Mouse (Mus musculus): ENCODE measurements around the gene Ccdc93.

The Ccdc93 gene

DNA sequence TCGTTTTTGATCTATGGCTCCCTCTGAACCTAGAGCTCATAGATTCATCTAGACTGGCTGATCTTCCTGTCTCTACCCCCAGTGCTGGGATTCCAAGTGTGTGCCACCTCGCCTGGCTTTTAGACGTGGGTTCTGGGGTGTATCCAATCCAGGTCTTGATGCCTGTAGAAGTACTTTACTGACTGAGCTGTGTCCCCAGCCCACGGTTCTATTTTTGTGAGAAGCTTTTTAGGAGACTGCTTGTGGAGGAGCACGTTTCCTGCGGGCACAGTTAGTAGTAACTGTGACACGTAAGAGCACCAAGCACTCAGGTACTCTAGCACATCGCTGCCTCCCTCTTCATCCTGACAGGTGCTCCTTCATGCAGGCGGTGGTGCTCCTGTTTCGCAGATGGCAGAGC lies 16.4 kb downstream of the Ccdc93 start:
- DNase-seq (ENCODE audit: low spot score in 2 of 2) = peak in 1 of 2 experiments; percentile 44

DNA sequence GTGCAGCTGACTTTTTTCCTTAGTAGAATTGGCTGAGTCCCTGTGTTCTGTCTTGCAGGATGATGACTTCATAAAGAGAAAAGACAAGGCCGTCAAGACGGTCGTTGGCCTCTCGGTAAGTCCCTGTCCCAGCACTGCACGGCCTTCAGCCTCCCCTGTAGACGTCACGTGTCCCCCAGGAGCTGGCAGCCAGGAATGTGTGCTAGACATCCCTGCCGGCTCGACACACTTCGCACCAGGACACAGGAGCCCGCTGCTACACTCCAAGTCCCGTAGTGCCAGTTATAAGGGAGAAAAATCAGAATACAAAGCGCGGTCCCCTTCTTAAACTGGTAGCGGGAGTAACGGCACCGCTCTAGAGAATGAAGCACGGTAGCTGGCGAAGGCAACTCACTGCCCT lies 17.3 kb downstream of the Ccdc93 start:
- no peak for DNase-seq (ENCODE audit: low spot score in 2 of 2)

DNA sequence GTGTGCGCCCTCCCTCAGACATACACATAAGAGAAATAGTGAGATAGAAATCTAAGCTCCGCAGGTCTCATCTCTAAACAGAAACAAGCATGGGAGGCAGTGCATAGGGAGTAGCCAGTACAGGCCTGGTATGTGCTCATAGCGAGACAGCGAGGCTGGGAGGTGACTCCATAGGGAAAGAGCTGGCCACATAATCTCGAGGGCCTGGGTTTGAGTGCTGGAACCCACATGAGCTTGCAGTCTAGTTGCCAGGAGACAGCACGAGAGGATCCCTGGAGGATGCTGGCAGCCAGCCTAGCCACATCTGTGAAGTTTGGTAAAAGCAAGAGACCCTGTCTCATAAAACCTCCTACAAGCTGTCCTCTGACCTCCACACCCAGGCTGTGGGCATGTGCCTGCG lies 20.2 kb downstream of the Ccdc93 start:
- DNase-seq (ENCODE audit: low spot score in 2 of 2) = no peak

DNA sequence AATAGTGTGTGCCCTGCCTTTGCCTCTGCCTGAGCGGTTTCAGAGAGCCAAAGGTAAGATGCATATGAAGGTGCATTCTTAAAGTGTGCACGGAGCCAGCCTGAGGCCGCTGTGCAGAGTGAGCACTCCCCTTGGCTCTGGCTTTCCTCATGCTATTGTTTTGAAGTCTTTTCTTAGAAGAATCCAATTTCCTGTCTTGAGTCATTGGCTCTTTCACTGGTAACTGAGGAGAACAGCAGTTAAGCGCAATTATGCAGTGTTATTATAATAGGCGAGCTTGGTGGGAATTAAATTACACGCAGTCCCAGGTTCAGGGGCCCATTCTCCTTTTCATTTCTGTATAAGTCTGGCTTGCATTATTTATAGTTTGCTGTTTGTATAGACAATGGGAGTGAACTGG lies 21.6 kb downstream of the Ccdc93 start:
- no peak for DNase-seq (ENCODE audit: low spot score in 2 of 2)

DNA sequence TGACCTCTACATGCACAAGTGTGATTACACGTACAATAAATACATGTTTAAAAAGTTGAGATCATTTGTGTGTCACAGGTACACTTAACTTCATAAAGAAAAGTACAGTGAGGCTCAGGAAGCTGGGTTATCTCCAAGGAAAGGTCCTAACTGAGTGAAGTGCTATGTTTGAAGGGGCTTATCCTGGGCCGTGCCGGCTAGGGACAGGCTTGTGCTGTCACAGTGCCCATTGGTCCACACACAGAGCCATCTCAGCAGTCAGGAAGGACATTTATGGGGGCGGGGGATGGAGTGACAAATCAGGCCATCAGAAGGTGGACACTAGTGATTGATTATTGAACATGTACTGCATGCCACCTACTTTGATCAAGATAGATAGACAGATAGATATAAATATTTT lies 22.2 kb downstream of the Ccdc93 start:
- no peak for DNase-seq (ENCODE audit: low spot score in 2 of 2)

DNA sequence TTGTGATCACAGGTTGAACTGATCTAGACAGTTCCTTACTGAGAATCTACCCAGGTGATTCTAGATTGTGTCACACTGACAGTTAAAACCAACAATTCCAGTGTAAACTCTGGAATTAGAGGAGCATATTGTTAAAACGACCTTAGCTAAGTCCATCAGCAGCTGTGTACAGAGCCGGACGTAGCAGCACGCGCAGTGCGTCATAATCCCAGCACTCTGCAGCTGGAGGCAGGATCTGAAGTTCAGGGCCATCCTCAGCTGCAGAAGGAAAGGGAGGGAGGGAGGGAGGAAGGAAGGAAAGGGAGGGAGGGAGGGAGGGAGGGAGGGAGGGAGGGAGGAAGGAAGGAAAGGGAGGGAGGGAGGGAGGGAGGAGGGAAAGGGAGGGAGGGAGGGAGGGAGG lies 24.1 kb downstream of the Ccdc93 start:
- DNase-seq (ENCODE audit: low spot score in 2 of 2) = no peak

DNA sequence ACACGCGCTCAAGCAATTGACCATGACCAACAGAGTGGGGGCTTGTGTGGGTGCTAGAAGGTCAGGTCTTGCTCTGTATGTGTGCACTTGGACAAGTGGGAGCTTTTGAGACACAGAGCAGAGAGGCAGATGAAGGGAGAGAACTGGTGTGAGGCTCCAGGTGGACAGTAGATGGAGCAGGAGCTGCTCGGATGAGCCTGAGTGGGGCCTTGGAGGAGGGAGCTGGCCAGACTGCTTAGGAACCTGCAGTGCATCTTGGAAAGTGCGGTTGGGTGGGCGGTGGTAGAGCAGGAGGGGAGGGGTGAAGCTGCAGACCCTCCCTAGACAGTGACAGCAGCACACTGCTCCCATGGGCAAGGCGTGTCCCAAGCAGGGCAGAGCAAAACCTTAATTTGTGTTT lies 29.2 kb downstream of the Ccdc93 start:
- no peak for DNase-seq (ENCODE audit: low spot score in 2 of 2)

DNA sequence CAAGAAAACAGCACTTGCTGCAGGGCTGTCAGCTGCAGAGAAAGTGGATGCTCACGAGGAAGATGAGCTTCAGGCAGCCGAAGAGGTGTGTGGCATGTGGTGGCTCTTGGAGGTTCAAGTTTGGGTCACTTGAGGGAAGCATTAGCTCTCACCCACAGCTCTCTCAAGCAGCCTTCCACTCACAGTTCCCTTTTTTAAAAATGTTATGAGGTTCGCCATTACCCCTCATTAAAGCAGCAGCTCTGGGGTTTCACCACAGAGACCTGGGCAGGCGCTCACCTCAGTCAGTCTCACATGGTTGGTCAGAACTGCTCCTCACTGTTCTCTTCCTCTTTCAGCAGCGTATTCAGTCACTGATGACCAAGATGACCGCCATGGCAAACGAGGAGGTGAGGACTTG lies 31.0 kb downstream of the Ccdc93 start:
- DNase-seq (ENCODE audit: low spot score in 2 of 2) = no peak

DNA sequence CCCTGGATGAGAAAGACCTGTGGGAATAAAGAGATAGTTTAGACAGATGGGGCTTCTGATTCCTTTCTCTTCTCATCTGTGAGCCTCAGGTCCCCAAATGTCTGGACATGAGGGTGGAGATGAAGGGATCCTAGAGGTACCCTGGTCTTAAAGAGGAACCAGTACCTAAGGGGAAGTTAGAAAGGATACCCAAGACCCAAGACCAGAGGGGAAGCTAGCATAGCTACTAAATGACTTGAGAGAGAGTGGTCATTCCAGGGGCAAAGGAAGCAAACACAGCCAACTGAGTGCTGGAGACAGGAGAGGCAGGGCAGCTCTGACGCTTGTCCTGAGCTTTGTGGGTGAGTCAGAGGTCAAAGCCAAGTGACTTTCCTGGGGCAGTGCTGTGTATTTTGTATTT lies 31.8 kb downstream of the Ccdc93 start:
- no peak for DNase-seq (ENCODE audit: low spot score in 2 of 2)

DNA sequence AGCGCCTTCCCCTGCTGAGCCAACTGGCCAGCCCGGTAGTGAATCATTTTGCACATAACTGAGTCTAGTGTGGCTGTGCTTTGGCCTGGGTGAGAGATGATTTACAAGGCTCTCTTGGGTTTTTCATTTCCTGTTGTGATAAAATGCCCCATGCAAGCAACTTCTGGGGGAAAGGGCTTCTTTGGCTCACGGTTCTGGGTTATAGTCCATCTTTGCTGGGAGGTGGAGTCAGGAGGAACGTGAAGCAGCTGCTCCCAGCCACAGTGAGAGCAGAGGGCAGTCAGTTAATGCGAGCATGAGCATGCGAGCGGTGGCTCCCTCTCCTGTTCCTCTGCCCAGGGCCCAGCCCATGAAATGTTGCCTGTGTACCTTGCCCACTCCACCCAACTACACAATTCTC lies 33.0 kb downstream of the Ccdc93 start:
- DNase-seq (ENCODE audit: low spot score in 2 of 2) = no peak

DNA sequence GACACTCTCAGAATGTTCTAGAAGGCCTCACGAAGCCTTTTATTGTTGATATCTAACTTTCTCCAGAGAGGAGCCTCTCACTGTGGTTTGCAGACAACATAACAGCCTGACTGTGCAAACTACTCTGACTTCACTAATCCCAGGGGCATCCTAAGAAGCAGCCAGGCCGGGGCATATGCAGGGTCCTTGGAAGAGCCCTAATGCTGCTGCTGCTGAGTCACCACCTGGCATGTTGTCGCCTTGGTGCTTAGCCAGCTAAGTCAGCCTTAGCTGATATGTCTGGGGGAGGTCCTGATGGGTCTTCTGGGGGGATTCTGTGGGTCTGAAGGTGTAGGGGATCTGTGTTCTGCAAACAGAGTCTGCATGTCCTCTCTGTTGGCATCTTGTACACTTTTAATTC lies 35.4 kb downstream of the Ccdc93 start:
- DNase-seq (ENCODE audit: low spot score in 2 of 2) = no peak

DNA sequence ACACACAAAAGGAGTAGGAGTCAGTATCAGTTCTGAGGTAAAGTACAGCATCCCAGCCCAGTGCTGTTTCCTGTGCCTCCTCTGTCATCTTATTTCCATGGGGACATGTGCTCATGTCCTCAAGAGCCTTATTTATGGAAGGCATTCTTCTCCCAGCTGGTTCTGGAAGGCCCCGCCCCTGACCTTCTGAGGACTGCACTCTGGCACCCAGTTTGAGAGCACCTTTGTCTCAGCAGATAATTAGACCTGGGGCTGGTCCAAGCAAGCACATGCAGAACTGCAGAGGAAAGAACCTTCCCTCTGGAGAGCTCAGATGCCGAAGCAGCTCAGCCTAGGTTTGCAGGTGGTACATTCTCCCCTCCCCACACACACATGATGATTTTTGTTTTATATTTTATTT lies 37.4 kb downstream of the Ccdc93 start:
- DNase-seq (ENCODE audit: low spot score in 2 of 2) = no peak

DNA sequence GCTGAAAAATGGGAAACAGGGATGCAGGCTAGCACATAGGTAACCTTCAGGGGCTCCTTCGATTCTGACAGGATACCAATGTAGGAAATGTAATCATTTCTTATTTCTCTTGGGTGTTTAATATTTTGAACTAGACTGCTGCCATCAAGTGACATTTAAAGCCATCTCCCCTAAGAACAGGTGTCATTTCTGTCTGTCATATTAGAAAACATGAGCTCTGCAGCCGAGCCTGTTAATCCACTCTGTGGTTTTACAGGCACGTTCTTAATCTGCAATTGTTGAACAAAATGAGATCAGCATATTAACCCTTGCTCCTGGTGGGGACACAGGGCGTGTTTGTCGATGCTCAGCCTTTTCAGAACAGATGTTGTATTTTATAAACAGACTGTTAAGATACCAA lies 40.7 kb downstream of the Ccdc93 start:
- no peak for DNase-seq (ENCODE audit: low spot score in 2 of 2)

DNA sequence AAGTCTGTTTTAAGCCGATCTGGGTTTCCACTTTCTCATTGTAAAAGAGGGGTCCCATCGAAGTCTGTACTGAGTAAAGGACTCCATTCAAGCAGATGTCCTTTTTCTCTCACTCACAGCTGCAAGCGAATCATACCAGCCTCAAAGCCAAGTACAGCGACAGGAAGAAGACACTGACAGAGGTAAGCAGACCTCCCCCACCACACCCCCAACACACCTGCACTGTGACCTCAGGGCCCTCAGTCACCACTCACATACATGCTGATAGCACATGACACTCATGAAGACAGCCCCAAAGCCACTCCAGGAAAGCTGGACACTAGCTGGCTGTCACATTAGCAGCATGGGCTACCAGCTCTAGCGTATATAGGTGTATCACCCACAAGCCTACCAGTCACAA lies 46.9 kb downstream of the Ccdc93 start:
- no peak for DNase-seq (ENCODE audit: low spot score in 2 of 2)

DNA sequence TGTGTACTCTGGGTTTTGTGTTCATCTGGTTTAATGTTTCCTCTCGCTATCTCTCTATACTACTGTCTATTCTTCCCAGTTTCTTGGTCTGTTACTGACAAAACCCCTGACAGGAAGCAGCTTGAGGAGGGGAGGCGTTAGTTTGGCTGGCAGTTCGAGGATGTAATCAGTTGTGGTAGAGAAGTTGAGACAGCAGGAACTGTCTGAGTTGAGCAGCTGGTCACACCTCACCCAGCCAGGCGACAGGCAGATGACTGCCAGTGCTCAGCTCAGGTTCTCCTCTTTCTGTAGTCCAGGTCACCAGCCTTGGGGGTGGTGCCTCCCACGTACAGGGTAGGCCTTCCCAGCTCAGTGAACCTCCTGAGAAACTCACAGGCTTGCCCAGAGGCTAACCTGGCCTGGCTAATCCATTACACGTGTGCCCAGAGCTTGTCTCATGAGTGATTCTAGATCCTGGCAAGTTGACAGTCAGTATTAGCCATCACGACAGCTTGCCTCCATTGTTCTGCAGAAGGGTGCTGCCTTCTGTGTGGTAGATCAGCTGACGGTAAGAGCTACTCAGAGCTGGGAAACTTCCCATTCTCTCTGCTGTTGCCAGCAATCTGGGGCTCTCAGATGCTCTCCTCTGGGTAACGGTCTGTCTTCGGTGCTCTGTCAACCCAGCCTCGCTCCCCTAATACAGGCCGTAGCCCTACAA lies 47.6 kb downstream of the Ccdc93 start:
- peak; percentile 21 to 34 for DNase-seq (ENCODE audit: low spot score in 2 of 2)

DNA sequence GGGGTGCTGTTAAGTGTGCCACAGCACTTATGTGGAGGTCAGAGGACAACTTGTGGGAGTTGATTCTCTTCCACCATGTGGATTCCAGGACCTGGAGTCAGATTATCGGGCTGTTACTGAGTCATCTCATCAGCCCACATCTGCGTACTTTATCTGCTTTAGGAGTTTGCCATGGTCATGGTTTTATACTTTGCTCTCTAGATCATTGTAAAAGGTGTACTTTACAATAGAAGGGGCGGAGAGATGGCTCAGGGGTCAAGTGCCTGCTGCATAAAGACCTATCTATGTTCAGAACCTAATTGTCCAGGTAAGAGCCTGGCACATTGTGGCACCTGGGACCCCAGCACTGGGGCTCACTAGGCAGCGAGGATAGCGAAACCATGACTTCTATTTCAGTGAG lies 48.6 kb downstream of the Ccdc93 start:
- no peak for DNase-seq (ENCODE audit: low spot score in 2 of 2)

DNA sequence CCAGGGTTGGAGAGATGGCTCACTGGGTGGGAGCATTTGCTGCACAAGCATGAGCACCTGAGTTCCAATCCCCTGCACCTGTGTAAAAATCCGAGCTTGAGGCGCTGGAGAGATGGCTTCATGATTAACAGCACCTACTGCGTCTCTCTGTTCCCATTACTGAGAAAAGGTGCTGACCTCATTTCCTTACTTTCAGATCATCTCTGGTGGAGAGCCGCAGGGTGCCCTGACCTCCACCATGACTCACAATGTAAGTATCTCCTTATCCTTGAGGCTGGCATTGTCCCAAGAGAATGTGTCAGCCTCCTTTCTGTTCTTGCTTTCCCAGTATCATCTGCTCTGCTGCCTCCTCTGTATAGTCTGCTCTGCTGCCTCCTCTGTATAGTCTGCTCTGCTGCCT lies 52.2 kb downstream of the Ccdc93 start:
- no peak for DNase-seq (ENCODE audit: low spot score in 2 of 2)

DNA sequence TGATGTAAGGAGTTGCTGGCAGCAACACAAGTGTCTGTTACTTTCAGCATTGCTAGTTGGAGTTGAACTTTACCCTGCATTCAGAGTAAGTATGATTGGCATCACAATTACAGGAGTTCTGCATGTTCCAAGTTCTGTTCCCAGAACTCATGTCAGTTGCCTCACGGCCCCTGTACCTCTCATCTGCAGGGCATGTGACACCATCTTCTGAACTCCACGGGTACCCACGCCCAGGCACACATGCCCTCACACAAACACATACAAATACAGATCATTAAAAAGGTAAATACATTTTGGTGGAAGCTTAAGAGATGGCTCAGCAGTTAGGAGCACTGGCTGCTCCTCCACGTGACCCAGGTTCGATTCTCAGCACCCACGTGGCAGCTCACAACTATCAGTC lies 56.0 kb downstream of the Ccdc93 start:
- no peak for DNase-seq (ENCODE audit: low spot score in 2 of 2)

DNA sequence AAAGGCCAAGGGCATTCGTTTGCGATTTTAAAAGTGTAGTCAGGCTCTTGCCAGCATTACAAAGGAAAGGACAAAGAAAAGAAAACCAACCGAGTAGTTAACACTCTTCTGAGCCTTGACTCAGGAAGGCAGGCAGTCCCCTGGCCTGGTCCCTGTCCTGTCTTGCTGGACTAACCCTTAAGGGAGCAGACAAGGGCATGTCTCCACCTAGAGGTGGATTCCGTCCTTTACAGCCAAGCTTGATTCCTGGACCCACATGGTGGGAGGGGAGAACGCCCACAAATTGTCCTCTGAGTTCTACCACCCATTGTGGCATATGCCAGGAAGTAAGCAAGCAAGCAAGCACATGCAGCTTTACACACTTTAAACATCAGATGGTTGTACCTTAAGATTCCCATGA lies 59.4 kb downstream of the Ccdc93 start:
- no peak for DNase-seq (ENCODE audit: low spot score in 2 of 2)

DNA sequence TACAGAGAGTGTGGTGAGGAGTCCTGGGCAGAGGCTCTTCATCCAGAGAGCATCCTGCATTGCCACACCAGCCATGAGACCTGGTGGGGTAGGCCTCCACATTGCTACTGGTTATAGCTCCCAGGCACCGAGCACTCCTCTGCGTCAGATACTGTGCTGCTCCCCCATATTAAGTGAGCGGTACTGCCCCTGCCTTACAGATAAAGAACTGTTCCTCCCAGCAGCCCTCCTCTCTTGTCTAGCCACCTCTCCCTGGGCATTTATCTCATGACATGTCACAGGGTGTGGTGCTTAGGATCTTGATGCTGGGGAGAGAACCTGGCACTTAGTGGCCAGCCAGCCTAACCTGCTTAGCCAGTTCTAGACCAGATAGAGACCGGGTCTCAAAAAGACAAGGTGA lies 66.2 kb downstream of the Ccdc93 start:
- no peak for DNase-seq (ENCODE audit: low spot score in 2 of 2)

DNA sequence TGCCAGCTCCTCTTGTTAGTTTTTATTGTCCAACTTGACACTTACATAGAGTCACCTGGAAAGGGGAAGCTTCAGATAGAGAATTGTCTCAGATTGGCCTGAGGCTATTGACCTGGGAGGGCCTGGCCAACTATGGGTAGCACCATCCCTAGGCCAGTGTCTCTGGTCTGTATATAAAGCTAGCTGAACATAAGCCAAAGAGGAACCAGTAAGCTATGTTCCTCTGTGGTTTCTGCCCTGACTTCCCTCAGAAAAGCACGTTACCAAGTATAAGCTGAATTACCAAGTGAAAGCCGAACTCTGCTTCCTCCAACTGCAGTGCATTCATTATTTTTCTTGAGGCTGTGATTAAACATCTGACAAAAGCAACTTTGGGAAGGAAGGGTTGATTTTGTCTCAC lies 77.9 kb downstream of the Ccdc93 start:
- no peak for DNase-seq (ENCODE audit: low spot score in 2 of 2)

DNA sequence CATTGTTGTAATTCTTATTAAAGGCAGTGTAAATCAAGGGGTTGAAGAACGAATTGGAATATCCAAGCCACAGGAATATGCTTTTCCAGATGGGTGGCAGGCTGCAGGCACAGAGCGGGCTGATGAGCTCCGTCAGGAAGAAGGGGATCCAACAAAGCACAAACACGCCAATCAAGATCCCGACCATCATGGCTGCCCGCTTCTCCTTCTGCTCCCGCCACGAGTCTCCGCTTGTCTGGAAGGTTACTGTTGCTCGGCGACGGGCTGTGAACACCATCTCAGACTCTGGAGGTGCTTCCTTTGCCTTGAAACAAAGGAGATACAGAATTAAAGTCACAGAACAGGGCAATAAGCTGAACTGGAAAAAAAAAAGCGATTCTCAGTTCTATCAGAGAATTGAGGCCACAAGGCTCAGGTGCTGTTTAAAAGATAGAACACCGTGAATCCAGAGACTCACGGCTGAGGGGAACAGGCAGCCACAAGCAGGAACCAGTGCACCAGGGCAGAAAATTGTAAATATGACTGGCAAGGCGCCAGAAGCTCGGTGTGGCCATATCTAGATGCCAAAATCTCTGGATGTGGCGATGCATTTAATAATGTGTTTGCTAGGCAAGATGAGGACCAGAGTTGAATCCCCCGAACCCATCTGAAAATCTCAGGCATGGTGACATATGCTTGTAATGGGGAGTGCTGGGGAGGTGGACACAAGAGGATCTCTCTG lies 79.7 kb downstream of the Ccdc93 start:
- no peak for DNase-seq (ENCODE audit: low spot score in 2 of 2)

DNA sequence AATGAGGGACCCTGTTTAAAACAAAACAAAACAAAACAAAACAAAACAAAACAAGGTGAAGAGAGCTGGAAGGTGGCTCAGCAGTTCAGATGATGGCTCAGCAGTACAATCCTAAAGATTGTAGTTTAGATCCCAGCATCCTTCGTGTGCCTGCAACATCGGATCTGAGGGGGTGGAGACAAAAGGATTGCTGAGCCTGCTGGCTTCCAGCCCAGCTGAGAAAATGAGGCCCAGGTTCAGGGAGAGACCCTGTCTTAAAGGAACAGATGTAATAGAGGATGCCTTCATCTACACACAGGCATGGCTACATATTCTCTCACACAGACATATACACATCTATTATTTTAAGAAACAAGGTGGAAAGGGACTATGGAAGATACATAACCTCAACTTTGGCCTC lies 80.3 kb downstream of the Ccdc93 start:
- no peak for DNase-seq (ENCODE audit: low spot score in 2 of 2)

DNA sequence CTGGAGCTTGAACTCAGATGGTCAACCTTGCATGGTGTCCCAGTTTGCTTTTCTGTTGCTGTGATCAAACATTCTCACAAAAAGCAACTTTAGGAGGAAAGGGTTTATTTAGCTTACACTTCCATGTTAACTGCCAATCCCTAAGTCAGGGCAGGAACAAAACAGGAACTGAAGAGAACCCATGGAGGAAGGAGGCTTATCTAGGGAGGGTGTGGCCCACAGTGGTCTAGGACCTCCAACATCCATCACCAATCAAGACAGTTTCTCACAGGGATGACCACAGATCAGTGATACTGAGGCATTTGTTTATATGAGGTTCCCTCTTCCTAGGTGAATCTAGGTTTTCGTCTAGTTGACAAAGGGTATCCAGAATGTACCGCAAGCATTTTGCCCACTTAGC lies 81.1 kb downstream of the Ccdc93 start:
- DNase-seq (ENCODE audit: low spot score in 2 of 2) = no peak

Measured in right cerebral cortex, postnatal 36 days (tissue).